Mouse (Mus musculus): ENCODE results near the gene AW822073.
"Not testable (repeated sequence)": the region's sequence is repeated elsewhere in the genome, so short reads cannot be mapped to it uniquely, and the experiment has no call there.

DNA sequence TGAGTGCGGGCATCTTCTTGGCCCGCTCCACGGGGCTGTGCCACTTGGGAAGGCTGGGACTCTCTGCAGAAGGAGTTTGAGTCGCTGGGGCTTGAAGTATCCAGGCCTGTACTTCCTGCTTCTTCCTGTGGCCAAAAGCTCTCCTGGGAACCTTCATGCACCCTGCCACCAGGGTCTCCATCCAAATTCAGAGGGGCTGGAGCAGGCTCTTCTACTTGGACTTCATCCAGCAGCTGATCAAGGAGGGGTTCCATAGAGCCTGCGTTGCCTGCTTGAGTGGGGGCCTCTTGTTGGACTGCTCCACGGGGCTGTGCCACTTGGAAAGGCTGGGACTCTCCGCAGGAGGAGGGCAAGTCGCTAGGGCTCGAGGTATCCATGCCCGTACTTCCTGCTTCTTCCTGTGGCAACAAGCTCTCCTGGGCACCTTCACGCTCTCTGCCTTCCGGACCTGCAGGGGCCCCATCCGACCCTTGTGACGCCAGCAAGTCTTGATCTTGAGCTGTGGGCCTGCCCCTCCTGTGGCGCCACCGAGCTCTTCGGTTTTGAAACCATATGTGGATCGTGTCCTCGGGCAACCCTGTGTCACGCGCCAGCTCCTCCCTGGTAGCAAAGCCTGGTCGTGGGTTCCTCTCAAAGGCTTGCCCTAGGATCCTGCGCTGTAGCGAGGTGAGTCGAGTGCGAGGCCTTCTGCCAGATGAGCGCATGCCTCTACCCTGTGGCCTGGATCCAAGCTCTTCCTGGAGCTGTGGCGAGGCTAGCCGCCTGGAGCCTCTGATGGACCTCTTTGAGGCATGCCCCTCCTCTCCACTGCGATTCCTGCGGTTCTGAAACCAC is 541 bp downstream of the AW822073 start:
- not testable (repeated sequence) for TF ChIP-seq CTCF, EP300 (IDR thresholded peaks at IDR 0.05; ENCODE audit: low read depth)

All from liver, postnatal 0 days (tissue).